Mouse (Mus musculus): ENCODE measurements at regions not wholly inside any gene's neighbourhood (a gene's known extent, or its start where the extent isn't known, plus 50 kb on each side); places are given as distances from the start of the nearest gene placed in this dataset.

- ChIA-PET CTCF (interaction anchor here (0.7 to 0.9 kb wide), 2 partner anchors 11 to 22 kb away, joined by 3 read pairs; no protein-coding TSS in a partner anchor), POLR2A (interaction anchor here (0.9 kb wide), 1 partner anchor 142 kb away, joined by 3 read pairs; no protein-coding TSS in a partner anchor)
- DNase-seq (ENCODE audit: low read depth, low spot score) (no peak), ATAC-seq (no peak)
- no peak for TF ChIP-seq CTCF (IDR thresholded peaks at IDR 0.05)
- H3K27me3 ChIP-seq, result no peaks in the 10 kb centered on the region
- in situ Hi-C loops (cut with MboI; ENCODE audit: low pct_unique_long_range_greater_than_20kb), result no loop called here
Observed at GRCm38 (mm10) chr16:97686561-97686960, 75.6 kb upstream of the Tmprss2 start.

GRCm38 (mm10) chr16:97685603-97686285 is 74.7 kb upstream of the Tmprss2 start:
- ATAC-seq, result peak; percentile 63
- ChIA-PET CTCF (interaction anchor here (0.9 kb wide), 1 partner anchor 11 kb away, joined by 3 read pairs; no protein-coding TSS in a partner anchor), POLR2A (interaction anchor here (0.9 to 1.0 kb wide), 2 partner anchors 18 to 143 kb away, joined by 3 read pairs; no protein-coding TSS in a partner anchor)
- peak; percentile 46 for DNase-seq (ENCODE audit: low read depth, low spot score)
- H3K27me3 ChIP-seq, result no peaks in the 10 kb centered on the region
- TF ChIP-seq CTCF (IDR thresholded peaks at IDR 0.05), result no peak
- in situ Hi-C loops (cut with MboI; ENCODE audit: low pct_unique_long_range_greater_than_20kb), result no loop called here

- no peak for TF ChIP-seq CTCF (IDR thresholded peaks at IDR 0.05)
- in situ Hi-C loops (cut with MboI; ENCODE audit: low pct_unique_long_range_greater_than_20kb), result loop anchor here (5.0 kb wide), 1 partner anchor 86 kb away; no protein-coding TSS in a partner anchor
- ATAC-seq, result peak; percentile 95
- POLR2A ChIA-PET, result no interaction called here
- H3K27me3 ChIP-seq, result no peaks in the 10 kb centered on the region
- DNase-seq (ENCODE audit: low read depth, low spot score), result peak; percentile 83
- CTCF ChIA-PET, result interaction anchor here (1.2 kb wide), 1 partner anchor 10 kb away, joined by 5 read pairs; no protein-coding TSS in a partner anchor
Observed at GRCm38 (mm10) chr16:97681191-97681590, 70.2 kb upstream of the Tmprss2 start.

GRCm38 (mm10) chr16:97679820-97680219 is 68.8 kb upstream of the Tmprss2 start:
- ATAC-seq (no peak), DNase-seq (ENCODE audit: low read depth, low spot score) (no peak)
- H3K27me3 ChIP-seq, result no peaks in the 10 kb centered on the region
- in situ Hi-C loops (cut with MboI; ENCODE audit: low pct_unique_long_range_greater_than_20kb), result loop anchor here (5.0 kb wide), 1 partner anchor 87 kb away; no protein-coding TSS in a partner anchor
- POLR2A ChIA-PET, result no interaction called here
- CTCF ChIA-PET, result interaction anchor here (1.2 kb wide), 1 partner anchor 8 kb away, joined by 5 read pairs; no protein-coding TSS in a partner anchor
- no peak for TF ChIP-seq CTCF (IDR thresholded peaks at IDR 0.05)

- H3K27me3 ChIP-seq, result no peaks in the 10 kb centered on the region
- in situ Hi-C loops (cut with MboI; ENCODE audit: low pct_unique_long_range_greater_than_20kb), result no loop called here
- ATAC-seq, result no peak
- TF ChIP-seq CTCF (IDR thresholded peaks at IDR 0.05), result no peak
- ChIA-PET CTCF (no interaction called here), POLR2A (no interaction called here)
- no peak for DNase-seq (ENCODE audit: low read depth, low spot score)
Observed at GRCm38 (mm10) chr16:97679252-97679651, 68.3 kb upstream of the Tmprss2 start.

- POLR2A ChIA-PET, result no interaction called here
- TF ChIP-seq CTCF (IDR thresholded peaks at IDR 0.05), result no peak
- CTCF ChIA-PET, result no interaction called here
- ATAC-seq (no peak), DNase-seq (ENCODE audit: low read depth, low spot score) (no peak)
- in situ Hi-C loops (cut with MboI; ENCODE audit: low pct_unique_long_range_greater_than_20kb), result no loop called here
- no peaks in the 10 kb centered on the region for H3K27me3 ChIP-seq
Observed at GRCm38 (mm10) chr16:97677621-97678020, 66.6 kb upstream of the Tmprss2 start.

DNA sequence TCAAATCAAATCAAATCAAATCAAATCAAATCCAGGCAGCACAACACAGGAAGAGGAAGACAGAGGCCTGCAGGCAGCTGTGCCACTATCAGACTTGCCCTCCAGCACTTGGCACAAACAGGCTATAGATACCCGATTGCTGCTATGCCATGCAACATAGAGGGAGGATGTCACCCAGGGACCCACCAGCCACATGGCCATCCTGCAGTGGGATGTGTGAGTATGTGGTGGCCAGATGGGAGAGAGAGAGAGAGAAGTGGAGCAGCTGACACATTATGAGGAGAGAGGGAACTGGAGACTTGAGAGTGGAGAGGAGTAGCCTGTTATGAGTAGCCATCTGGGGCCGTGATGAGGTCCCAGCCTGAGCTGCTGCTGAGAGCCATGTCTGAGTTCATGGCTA is 62.6 kb upstream of the Tmprss2 start:
- TF ChIP-seq CTCF (IDR thresholded peaks at IDR 0.05), result no peak
- in situ Hi-C loops (cut with MboI; ENCODE audit: low pct_unique_long_range_greater_than_20kb), result no loop called here
- no peaks in the 10 kb centered on the region for H3K27me3 ChIP-seq
- DNase-seq (ENCODE audit: low read depth, low spot score), result no peak
- CTCF ChIA-PET, result interaction anchor here (1.1 to 1.7 kb wide), 2 partner anchors 9 to 29 kb away, joined by 3 to 5 read pairs; no protein-coding TSS in a partner anchor
- POLR2A ChIA-PET, result no interaction called here
- ATAC-seq, result no peak

GRCm38 (mm10) chr16:97670131-97671038 is 59.4 kb upstream of the Tmprss2 start:
- ATAC-seq (no peak), DNase-seq (ENCODE audit: low read depth, low spot score) (no peak)
- no peaks in the 10 kb centered on the region for H3K27me3 ChIP-seq
- peak; percentile 69 for TF ChIP-seq CTCF (IDR thresholded peaks at IDR 0.05)
- ChIA-PET CTCF (interaction anchor here (0.7 to 1.2 kb wide), 5 partner anchors 10 to 123 kb away, joined by 3 to 5 read pairs (median 3); no protein-coding TSS in a partner anchor), POLR2A (no interaction called here)
- in situ Hi-C loops (cut with MboI; ENCODE audit: low pct_unique_long_range_greater_than_20kb), result no loop called here

GRCm38 (mm10) chr16:97667536-97667935 is 56.5 kb upstream of the Tmprss2 start:
- ChIA-PET CTCF (interaction anchor here (0.7 to 1.1 kb wide), 2 partner anchors 66 to 119 kb away, joined by 3 read pairs; no protein-coding TSS in a partner anchor), POLR2A (no interaction called here)
- DNase-seq (ENCODE audit: low read depth, low spot score), result no peak
- H3K27me3 ChIP-seq, result no peaks in the 10 kb centered on the region
- peak; percentile 54 for ATAC-seq
- in situ Hi-C loops (cut with MboI; ENCODE audit: low pct_unique_long_range_greater_than_20kb), result loop anchor here (10.0 kb wide), 1 partner anchor 143 kb away; no protein-coding TSS in a partner anchor
- peak; percentile 63 for TF ChIP-seq CTCF (IDR thresholded peaks at IDR 0.05)

GRCm38 (mm10) chr16:97665518-97665917 is 54.5 kb upstream of the Tmprss2 start:
- in situ Hi-C loops (cut with MboI; ENCODE audit: low pct_unique_long_range_greater_than_20kb), result loop anchor here (10.0 kb wide), 1 partner anchor 141 kb away; no protein-coding TSS in a partner anchor
- H3K27me3 ChIP-seq, result no peaks in the 10 kb centered on the region
- ChIA-PET POLR2A (no interaction called here), CTCF (interaction anchor here (1.2 to 1.6 kb wide), 2 partner anchors 9 to 18 kb away, joined by 3 to 9 read pairs; no protein-coding TSS in a partner anchor)
- no peak for ATAC-seq
- no peak for DNase-seq (ENCODE audit: low read depth, low spot score)
- no peak for TF ChIP-seq CTCF (IDR thresholded peaks at IDR 0.05)

Measured in Patski (cell line).